Comparison of ENCODE assay signal across 15 mouse cellular contexts in genomic region chr17:90837022-90837414, GRCm38 (mm10).
DNase-seq lines count a peak whose midpoint lies in the region; ATAC-seq lines count a peak whose summit lies in the region.
"Had no signal": no experiment of that assay in that cellular context is flagged by ENCODE, and none has a peak within 500 bp of the region (broad histone marks: within the 10 kb centered on the region; RNA-seq: fewer than 3 reads in every experiment).

No protein-coding gene starts in this region.

- DNase-seq in embryonic facial prominence, embryonic 11.5 days (ENCODE audit: low spot score), result no peak
- DNase-seq in embryonic facial prominence, embryonic 10.5 days (ENCODE audit: low spot score), result no peak
- peak; percentile 41 for DNase-seq in embryo, embryonic 10.5 days (ENCODE audit: low spot score)
- DNase-seq in hindbrain, embryonic 14.5 days (ENCODE audit: low spot score), result peak; percentile 49
- no peak for DNase-seq in adrenal gland, postnatal 25 days
- no peak for DNase-seq in left cerebral cortex, adult 11 months (ENCODE audit: low spot score)
- no peak for DNase-seq in thymus, postnatal 4 days
- DNase-seq: adrenal gland, adult 8-10 months; gastrocnemius, adult 2 months; kidney, adult 11 months; layer of hippocampus, adult 9-11 months; lung, postnatal 10 days had no signal

- H3K36me3 ChIP-seq in embryonic facial prominence, embryonic 11.5 days (replicated peaks; ENCODE audit: control insufficient read depth, insufficient read depth, low read depth, low read length), result no peaks in the 10 kb centered on the region
- H3K36me3 ChIP-seq in embryonic facial prominence, embryonic 10.5 days (replicated peaks), result no peaks in the 10 kb centered on the region
- no peaks in the 10 kb centered on the region for H3K36me3 ChIP-seq in hindbrain, embryonic 14.5 days (replicated peaks; ENCODE audit: control insufficient read depth, insufficient read depth)
- H3K36me3 ChIP-seq in neural tube, embryonic 12.5 days, result no peaks in the 10 kb centered on the region
- H3K36me3 ChIP-seq: heart, embryonic 13.5 days had no signal

- H3K4me2 ChIP-seq in embryonic facial prominence, embryonic 11.5 days (ENCODE audit: low read depth, low read length), result no peak overlapping the region
- H3K4me2 ChIP-seq in hindbrain, embryonic 14.5 days (replicated peaks), result no peak overlapping the region
- no peak overlapping the region for H3K4me2 ChIP-seq in neural tube, embryonic 12.5 days (replicated peaks)
- H3K4me2 ChIP-seq: heart, embryonic 13.5 days; liver, embryonic 11.5 days had no signal

- no peaks in the 10 kb centered on the region for H3K9me3 ChIP-seq in embryonic facial prominence, embryonic 11.5 days (replicated peaks; ENCODE audit: control insufficient read depth, low read length)
- no peaks in the 10 kb centered on the region for H3K9me3 ChIP-seq in embryonic facial prominence, embryonic 10.5 days
- H3K9me3 ChIP-seq in hindbrain, embryonic 14.5 days (ENCODE audit: control insufficient read depth, low read length), result no peaks in the 10 kb centered on the region
- H3K9me3 ChIP-seq in neural tube, embryonic 12.5 days, result no peaks in the 10 kb centered on the region
- H3K9me3 ChIP-seq: heart, embryonic 13.5 days had no signal

- no peaks in the 10 kb centered on the region for H3K27me3 ChIP-seq in embryonic facial prominence, embryonic 11.5 days (ENCODE audit: control insufficient read depth, insufficient read depth, low read length)
- no peaks in the 10 kb centered on the region for H3K27me3 ChIP-seq in embryonic facial prominence, embryonic 10.5 days (replicated peaks; ENCODE audit: low read depth, poor library complexity, severe bottlenecking)
- H3K27me3 ChIP-seq in hindbrain, embryonic 14.5 days (ENCODE audit: control insufficient read depth, insufficient read depth, low read length), result no peaks in the 10 kb centered on the region
- no peaks in the 10 kb centered on the region for H3K27me3 ChIP-seq in neural tube, embryonic 12.5 days (replicated peaks)
- H3K27me3 ChIP-seq: heart, embryonic 13.5 days had no signal

- 0 out of 2 replicates have a peak, but pooled peaks have one; percentile 39 for ATAC-seq in embryonic facial prominence, embryonic 11.5 days (replicated peaks; ENCODE audit: insufficient number of reproducible peaks, low FRiP score, low TSS enrichment, low read depth)
- peak; percentile 87 for ATAC-seq in hindbrain, embryonic 14.5 days (ENCODE audit: low FRiP score)
- ATAC-seq in neural tube, embryonic 12.5 days (ENCODE audit: low FRiP score, low read depth), result peak; percentile 80

- H3K4me1 ChIP-seq in embryonic facial prominence, embryonic 11.5 days (ENCODE audit: control insufficient read depth, insufficient read depth, low read length), result no peaks in the 10 kb centered on the region
- H3K4me1 ChIP-seq in embryonic facial prominence, embryonic 10.5 days, result peaks cover 4% of the 10 kb centered on the region; the same call in 1 of the 2 replicates
- peaks cover 12% of the 10 kb centered on the region for H3K4me1 ChIP-seq in hindbrain, embryonic 14.5 days (replicated peaks; ENCODE audit: control insufficient read depth, insufficient read depth, low read length)
- H3K4me1 ChIP-seq in neural tube, embryonic 12.5 days, result peaks cover 3% of the 10 kb centered on the region; the same call in 1 of the 2 replicates
- H3K4me1 ChIP-seq: heart, embryonic 13.5 days had no signal

- no peak overlapping the region for H3K9ac ChIP-seq in embryonic facial prominence, embryonic 11.5 days (replicated peaks; ENCODE audit: low read length)
- H3K9ac ChIP-seq in hindbrain, embryonic 14.5 days, result no peak overlapping the region
- no peak overlapping the region for H3K9ac ChIP-seq in neural tube, embryonic 12.5 days
- H3K9ac ChIP-seq: heart, embryonic 13.5 days had no signal

- H3K27ac ChIP-seq in embryonic facial prominence, embryonic 11.5 days (replicated peaks; ENCODE audit: low read depth, low read length), result no peak overlapping the region
- no peak overlapping the region for H3K27ac ChIP-seq in embryonic facial prominence, embryonic 10.5 days (replicated peaks)
- H3K27ac ChIP-seq in hindbrain, embryonic 14.5 days, result peak overlapping the region; percentile 76
- no peak overlapping the region for H3K27ac ChIP-seq in neural tube, embryonic 12.5 days
- H3K27ac ChIP-seq: gastrocnemius, adult 2 months; heart, embryonic 13.5 days had no signal

- H3K4me3 ChIP-seq in embryonic facial prominence, embryonic 11.5 days (ENCODE audit: low read depth, low read length), result no peak overlapping the region
- no peak overlapping the region for H3K4me3 ChIP-seq in embryonic facial prominence, embryonic 10.5 days
- no peak overlapping the region for H3K4me3 ChIP-seq in hindbrain, embryonic 14.5 days (replicated peaks; ENCODE audit: low read length)
- H3K4me3 ChIP-seq in neural tube, embryonic 12.5 days, result no peak overlapping the region
- H3K4me3 ChIP-seq: gastrocnemius, adult 2 months; heart, embryonic 13.5 days had no signal

Comparison
In these comparisons a context has a peak if more than half of its experiments do, and no peak if none do; other contexts are left out.
1. DNase-seq: peak in embryo, embryonic 10.5 days (single experiment) and hindbrain, embryonic 14.5 days (single experiment); none in embryonic facial prominence, embryonic 11.5 days (single experiment), embryonic facial prominence, embryonic 10.5 days (single experiment), adrenal gland, postnatal 25 days (single experiment), left cerebral cortex, adult 11 months (single experiment) and thymus, postnatal 4 days (single experiment).
2. Peak in every context shown above with its lines, with median percentiles within 50 percentile points of each other: ATAC-seq.